Mouse (Mus musculus) urinary bladder, postnatal 25 days (tissue): ENCODE data around the gene Olfr1009.
"Not testable (repeated sequence)": the region's sequence is repeated elsewhere in the genome, so short reads cannot be mapped to it uniquely, and the experiment has no call there.

Experiments used
- DNase-seq: peaks from one replicate; pipeline ENCODE4 v3.0.0; 2022; ENCODE audit warnings: low spot score

Gene Olfr1009

DNA sequence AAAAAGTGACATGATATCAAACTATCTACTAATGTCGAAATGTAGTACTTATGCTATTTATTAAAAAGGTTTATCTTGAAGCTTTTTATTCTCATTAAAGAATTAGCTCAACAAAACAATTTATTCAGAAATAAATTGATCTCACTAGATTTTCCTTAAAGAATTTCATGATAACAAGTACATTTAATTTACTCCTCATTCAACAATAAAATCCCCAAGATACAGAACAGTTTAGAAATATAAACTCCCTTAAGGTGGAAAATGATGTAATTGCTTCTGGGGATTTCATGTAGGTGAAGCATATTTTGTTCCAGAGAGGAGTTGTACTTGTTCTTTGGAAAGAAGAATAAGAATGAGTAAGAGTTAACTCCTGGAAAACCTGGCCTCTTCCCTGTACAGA, at the start of gene Olfr1009:
TSS of gene Olfr1009 (plus strand) at position 301 of the 400 bp plus-strand sequence.
- no peak for DNase-seq

DNA sequence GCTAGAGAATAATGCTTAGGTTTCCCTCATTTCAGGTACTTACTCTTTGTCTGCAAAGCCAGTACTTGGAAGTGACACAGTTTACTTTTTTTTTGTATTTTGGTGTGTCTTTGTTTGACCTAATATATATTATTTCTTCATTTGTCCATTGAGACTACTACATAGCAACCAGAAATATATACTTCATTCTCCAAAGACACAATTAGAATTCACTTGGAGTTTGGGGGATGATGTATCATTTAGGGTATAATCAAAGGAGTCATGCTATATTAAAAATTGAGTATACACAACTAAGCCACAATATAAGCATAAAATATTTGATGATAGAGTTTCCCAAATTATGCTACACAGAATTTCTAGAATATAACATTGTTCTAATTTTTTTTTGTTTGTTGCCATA, 36.6 kb upstream of the Olfr1009 start, which contains the start of gene Olfr1006:
TSS of gene Olfr1006 (minus strand) at position 101 of the 400 bp plus-strand sequence.
- no peak for DNase-seq

- DNase-seq: no peak
Observed at GRCm38 (mm10) chr2:85689131-85689530, 26.1 kb upstream of the Olfr1009 start, which contains the start of gene Olfr1008. Olfr1008 (plus strand) TSS chr2:85689431.

GRCm38 (mm10) chr2:85710680-85711079, 4.5 kb upstream of the Olfr1009 start:
- not testable (repeated sequence) for DNase-seq

- no peak for DNase-seq
Observed at GRCm38 (mm10) chr2:85711159-85711558, 4.1 kb upstream of the Olfr1009 start.

DNA sequence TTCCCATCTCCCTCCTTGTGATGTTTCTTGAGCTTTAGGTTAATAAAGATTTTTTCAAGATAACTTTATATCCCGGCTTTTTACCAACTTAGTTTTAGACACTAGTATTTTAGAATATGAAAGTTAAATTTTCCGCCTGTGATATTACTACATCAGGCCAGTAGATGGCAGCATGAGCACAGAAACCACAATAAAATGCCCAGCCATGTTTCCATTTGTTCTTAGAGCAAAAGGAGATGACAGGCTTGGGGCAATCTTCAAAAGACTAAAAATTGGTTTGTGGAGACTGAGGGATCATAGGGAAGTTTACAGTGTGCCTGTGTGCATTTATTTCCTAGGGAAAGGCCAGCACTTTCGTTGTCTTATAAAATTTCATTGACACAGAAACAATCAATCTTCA, 10.6 kb downstream of the Olfr1009 start:
- DNase-seq: peak; percentile 8

- no peak for DNase-seq
Observed at GRCm38 (mm10) chr2:85753822-85754221, 38.6 kb downstream of the Olfr1009 start.

DNA sequence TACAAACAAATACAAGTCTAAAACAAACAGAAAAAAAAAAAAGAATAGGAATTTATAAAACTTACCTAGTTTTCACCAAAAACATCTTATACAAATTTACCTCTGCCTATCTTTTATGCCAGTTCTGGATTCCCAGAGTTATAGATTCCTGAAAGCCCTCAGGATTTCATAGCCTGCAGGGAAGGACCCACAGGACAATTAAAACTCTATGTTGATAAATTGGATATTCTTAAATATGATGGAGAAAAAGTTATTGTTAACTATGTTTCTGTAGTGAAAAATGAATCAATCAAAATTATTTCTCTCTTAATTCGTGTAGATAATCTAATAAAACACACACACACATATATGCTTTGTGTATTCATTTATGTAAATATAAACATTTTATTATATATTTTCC, 47.4 kb downstream of the Olfr1009 start, which contains the start of gene Olfr1012:
TSS of gene Olfr1012 (minus strand) at position 101 of the 400 bp plus-strand sequence.
- DNase-seq: no peak

GRCm38 (mm10) chr2:85766798-85767197, 51.6 kb downstream of the Olfr1009 start, which contains the start of gene Olfr1013:
Olfr1013 (plus strand) TSS chr2:85767098.
- DNase-seq: no peak

DNA sequence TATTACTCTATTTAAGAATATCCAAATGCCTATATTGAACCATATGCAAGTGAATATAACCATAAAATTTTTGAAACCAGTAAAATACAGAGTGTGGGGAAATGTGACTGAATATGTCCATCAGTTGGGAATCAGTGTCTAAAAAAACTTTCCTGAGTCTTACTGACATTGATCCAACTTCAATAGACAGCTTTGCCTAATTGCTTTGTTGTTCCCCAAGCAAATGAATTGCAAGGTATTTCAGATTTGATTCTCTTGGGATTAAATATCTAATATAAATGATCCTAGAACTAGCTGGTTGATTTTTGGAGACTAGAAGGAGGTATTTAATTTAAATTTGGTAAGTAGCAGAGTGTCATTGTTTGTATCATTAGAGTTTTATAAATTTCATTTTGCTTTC, 57.2 kb downstream of the Olfr1009 start, which contains the start of gene Olfr1014:
TSS of gene Olfr1014 (plus strand) at position 301 of the 400 bp plus-strand sequence.
- no peak for DNase-seq
